Mouse (Mus musculus): ENCODE measurements at regions not wholly inside any gene's neighbourhood (a gene's known extent, or its start where the extent isn't known, plus 50 kb on each side); places are given as distances from the start of the nearest gene placed in this dataset.
"Not testable (repeated sequence)": the region's sequence is repeated elsewhere in the genome, so short reads cannot be mapped to it uniquely, and the experiment has no call there.

- Histone ChIP-seq H3K36me3 (no peaks in the 10 kb centered on the region), H3K4me3 (no peak overlapping the region), H3K9ac (no peak overlapping the region), H3K4me2 (no peak overlapping the region), H3K9me3 (no peaks in the 10 kb centered on the region), H3K27ac (no peak overlapping the region), H3K27me3 (no peaks in the 10 kb centered on the region), H3K4me1 (no peaks in the 10 kb centered on the region)
- ATAC-seq (ENCODE audit: insufficient number of reproducible peaks, insufficient read depth, low FRiP score, low TSS enrichment, low read depth), result no peak
- WGBS, result 91% methylated on average over 1 of the region's 1 CpGs
These were observed 93.8 kb upstream of the Zfp706 start for GRCm38 (mm10) chr15:37101419-37101818.

- WGBS, result 92% methylated on average over 6 of the region's 6 CpGs
- no peaks in the 10 kb centered on the region for H3K36me3 ChIP-seq
These were observed 93.3 kb upstream of the Zfp706 start for GRCm38 (mm10) chr15:37100767-37101288.

DNA sequence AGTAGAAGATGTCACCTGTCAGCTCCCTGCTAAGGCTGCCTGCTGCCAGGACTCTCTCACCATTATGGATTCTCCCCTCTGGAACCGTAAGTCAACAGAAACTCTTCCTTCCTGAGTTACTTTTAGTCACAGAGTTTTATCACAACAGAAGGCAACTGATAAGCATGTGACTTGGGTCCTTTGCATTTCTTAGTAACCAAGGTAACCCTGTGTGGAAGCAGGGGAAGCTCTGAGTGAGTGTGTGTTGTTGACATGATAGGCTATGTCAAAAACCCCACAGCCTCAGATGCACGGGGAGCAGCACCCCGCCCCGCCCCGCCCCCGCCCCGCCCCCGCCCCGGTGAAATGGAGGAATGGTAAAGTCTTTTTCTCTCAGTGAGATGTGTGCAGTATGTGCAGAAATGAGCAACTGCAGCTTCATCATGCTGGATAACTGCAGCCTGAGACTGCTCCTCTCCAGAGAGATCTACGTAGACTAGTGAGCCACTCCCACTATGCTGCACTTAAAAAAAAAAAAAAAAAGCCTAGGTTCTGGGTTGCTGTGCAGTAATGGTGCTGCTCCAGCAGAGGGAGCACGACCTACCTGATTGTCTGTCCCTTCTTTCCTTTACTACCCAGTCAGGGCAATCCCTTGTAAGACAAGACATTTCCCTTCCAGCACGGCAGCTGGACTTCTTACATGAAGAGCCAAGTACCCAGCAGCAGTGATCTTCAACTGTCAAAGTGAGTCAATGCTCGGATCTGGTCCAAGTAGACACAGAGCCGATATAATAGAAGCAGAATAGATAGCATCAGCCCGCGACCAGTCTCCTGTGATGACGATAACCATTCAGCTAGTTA is 92.6 kb upstream of the Zfp706 start:
- WGBS, result 39% methylated on average over 17 of the region's 17 CpGs
- Histone ChIP-seq H3K4me2 (peak overlapping the region; percentile 51), H3K9me3 (no peaks in the 10 kb centered on the region), H3K36me3 (no peaks in the 10 kb centered on the region), H3K27ac (no peak overlapping the region), H3K4me3 (peak overlapping the region; percentile 30), H3K9ac (no peak overlapping the region), H3K4me1 (no peaks in the 10 kb centered on the region), H3K27me3 (no peaks in the 10 kb centered on the region)
- no peak for ATAC-seq (ENCODE audit: insufficient number of reproducible peaks, insufficient read depth, low FRiP score, low TSS enrichment, low read depth)

More at GRCm38 (mm10) chr15:37100767-37101288, 93.3 kb upstream of the Zfp706 start:
- Histone ChIP-seq H3K27me3 (no peaks in the 10 kb centered on the region), H3K4me3 (no peak overlapping the region), H3K4me1 (no peaks in the 10 kb centered on the region), H3K4me2 (no peak overlapping the region), H3K9ac (no peak overlapping the region), H3K27ac (no peak overlapping the region), H3K9me3 (no peaks in the 10 kb centered on the region)
- no peak for ATAC-seq (ENCODE audit: insufficient number of reproducible peaks, insufficient read depth, low FRiP score, low TSS enrichment, low read depth)

DNA sequence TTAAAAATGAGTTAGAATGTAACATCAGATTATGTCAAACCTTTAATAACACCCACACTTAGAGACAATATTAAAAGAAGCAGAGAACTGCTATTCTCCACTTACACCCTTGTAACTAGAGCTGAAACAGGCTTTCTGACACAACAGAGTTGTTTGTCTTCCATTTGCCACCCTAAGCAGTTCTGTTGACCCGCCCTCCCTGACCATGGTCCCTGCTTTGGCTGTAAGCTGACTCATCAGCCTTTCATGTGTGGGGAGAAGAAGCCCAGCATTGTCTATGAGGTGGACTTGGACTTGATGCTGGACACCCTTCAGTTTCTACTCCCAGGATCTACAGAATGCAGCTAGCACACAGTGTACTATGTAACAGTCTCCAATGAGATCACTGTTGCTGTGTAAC is 91.6 kb upstream of the Zfp706 start:
- H3K36me3 ChIP-seq, result no peaks in the 10 kb centered on the region
- H3K9ac ChIP-seq, result no peak overlapping the region
- no peaks in the 10 kb centered on the region for H3K4me1 ChIP-seq
- no peak overlapping the region for H3K27ac ChIP-seq
- no peaks in the 10 kb centered on the region for H3K27me3 ChIP-seq
- no peak for ATAC-seq (ENCODE audit: insufficient number of reproducible peaks, insufficient read depth, low FRiP score, low TSS enrichment, low read depth)
- H3K9me3 ChIP-seq, result no peaks in the 10 kb centered on the region
- H3K4me3 ChIP-seq, result no peak overlapping the region
- H3K4me2 ChIP-seq, result no peak overlapping the region
- 89% methylated on average over 1 of the region's 1 CpGs for WGBS

DNA sequence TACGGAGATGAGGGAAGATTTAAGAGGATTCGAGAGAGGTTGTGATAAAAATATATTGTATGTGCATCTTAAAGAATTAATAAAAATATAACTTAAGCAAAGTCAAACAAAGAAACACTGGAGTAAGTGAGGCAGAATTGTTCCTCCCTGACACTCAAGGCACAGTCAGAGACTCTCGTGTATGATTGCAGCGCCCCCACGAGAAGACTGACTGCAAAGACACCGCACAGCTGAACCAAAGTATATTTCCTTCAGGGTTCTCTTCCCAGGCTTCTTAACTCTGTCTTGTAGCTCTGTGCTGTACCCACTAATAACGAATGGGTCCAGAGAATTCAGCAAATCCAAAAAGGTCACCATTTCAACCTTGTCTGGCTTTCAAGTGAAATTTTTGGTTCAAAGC is 89.9 kb upstream of the Zfp706 start:
- no peak overlapping the region for H3K27ac ChIP-seq
- no peak overlapping the region for H3K4me2 ChIP-seq
- no peaks in the 10 kb centered on the region for H3K9me3 ChIP-seq
- H3K36me3 ChIP-seq, result no peaks in the 10 kb centered on the region
- no peak overlapping the region for H3K9ac ChIP-seq
- WGBS, result 95% methylated on average over 7 of the region's 7 CpGs
- H3K27me3 ChIP-seq, result no peaks in the 10 kb centered on the region
- no peaks in the 10 kb centered on the region for H3K4me1 ChIP-seq
- no peak for ATAC-seq (ENCODE audit: insufficient number of reproducible peaks, insufficient read depth, low FRiP score, low TSS enrichment, low read depth)
- H3K4me3 ChIP-seq, result no peak overlapping the region

DNA sequence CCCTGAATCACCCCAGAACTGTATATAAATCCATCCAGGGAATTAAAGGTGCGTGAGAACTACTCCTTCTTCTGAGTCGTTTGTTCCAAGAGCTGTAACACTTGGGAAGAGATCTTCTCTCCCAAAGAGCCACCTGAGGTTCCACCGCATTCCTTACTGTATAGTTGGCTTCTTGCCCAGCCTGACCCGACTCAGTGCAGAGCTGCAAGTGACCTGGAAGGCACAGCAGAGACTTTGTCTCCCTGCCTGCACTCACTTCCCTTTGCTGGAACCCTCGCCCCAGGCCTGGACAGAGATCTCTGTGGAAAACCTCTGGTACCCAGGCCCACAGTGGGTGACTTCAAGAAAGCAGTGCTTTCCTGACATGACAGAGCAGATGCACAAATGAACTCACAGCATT is 83.6 kb upstream of the Zfp706 start:
- H3K4me1 ChIP-seq; H3K27ac ChIP-seq; H3K36me3 ChIP-seq; H3K4me3 ChIP-seq; H3K4me2 ChIP-seq; H3K9ac ChIP-seq; ATAC-seq (ENCODE audit: insufficient number of reproducible peaks, insufficient read depth, low FRiP score, low TSS enrichment, low read depth); H3K9me3 ChIP-seq; H3K27me3 ChIP-seq: not testable (repeated sequence)
- whole genome bisulfite sequencing, result 78% methylated on average over 5 of the region's 5 CpGs

DNA sequence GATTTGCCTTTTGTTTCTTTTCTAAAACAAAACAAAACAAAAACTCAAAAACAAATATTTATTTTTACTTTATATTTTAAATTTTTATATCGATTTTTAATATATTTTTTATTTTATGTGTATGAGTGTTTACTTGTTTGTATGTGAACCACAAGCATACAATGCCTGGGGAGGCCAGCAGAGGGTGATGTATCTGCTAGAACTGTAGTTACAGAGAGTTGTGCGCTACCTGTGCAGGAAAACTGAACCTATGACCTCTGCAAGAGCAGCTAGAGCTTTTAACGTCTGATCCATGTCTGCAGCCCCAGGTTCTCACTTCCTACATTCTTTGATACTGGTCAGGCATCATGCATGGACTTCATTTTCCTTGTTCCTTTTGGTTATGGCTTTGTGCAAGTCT is 76.2 kb upstream of the Zfp706 start:
- Histone ChIP-seq H3K9me3 (peaks cover 6% of the 10 kb centered on the region; the same call in 1 of the 2 replicates), H3K36me3 (no peaks in the 10 kb centered on the region), H3K27me3 (no peaks in the 10 kb centered on the region), H3K9ac (no peak overlapping the region), H3K4me2 (no peak overlapping the region), H3K4me1 (no peaks in the 10 kb centered on the region), H3K27ac (no peak overlapping the region), H3K4me3 (no peak overlapping the region)
- no peak for ATAC-seq (ENCODE audit: insufficient number of reproducible peaks, insufficient read depth, low FRiP score, low TSS enrichment, low read depth)
- WGBS, result 82% methylated on average over 3 of the region's 3 CpGs

GRCm38 (mm10) chr15:37081836-37082235 is 74.3 kb upstream of the Zfp706 start:
- H3K4me3 ChIP-seq, result no peak overlapping the region
- no peaks in the 10 kb centered on the region for H3K4me1 ChIP-seq
- H3K36me3 ChIP-seq, result no peaks in the 10 kb centered on the region
- no peak overlapping the region for H3K27ac ChIP-seq
- H3K9ac ChIP-seq, result no peak overlapping the region
- WGBS, result 61% methylated on average over 2 of the region's 2 CpGs
- H3K4me2 ChIP-seq, result no peak overlapping the region
- H3K27me3 ChIP-seq, result no peaks in the 10 kb centered on the region
- no peak for ATAC-seq (ENCODE audit: insufficient number of reproducible peaks, insufficient read depth, low FRiP score, low TSS enrichment, low read depth)
- H3K9me3 ChIP-seq, result no peaks in the 10 kb centered on the region

- H3K4me3 ChIP-seq, result no peak overlapping the region
- 94% methylated on average over 2 of the region's 2 CpGs for WGBS
- H3K4me2 ChIP-seq, result no peak overlapping the region
- no peaks in the 10 kb centered on the region for H3K36me3 ChIP-seq
- ATAC-seq (ENCODE audit: insufficient number of reproducible peaks, insufficient read depth, low FRiP score, low TSS enrichment, low read depth), result no peak
- H3K27me3 ChIP-seq, result no peaks in the 10 kb centered on the region
- H3K27ac ChIP-seq, result no peak overlapping the region
- no peaks in the 10 kb centered on the region for H3K4me1 ChIP-seq
- no peak overlapping the region for H3K9ac ChIP-seq
- no peaks in the 10 kb centered on the region for H3K9me3 ChIP-seq
These were observed 73.4 kb upstream of the Zfp706 start for GRCm38 (mm10) chr15:37080931-37081330.

GRCm38 (mm10) chr15:37080395-37080794 is 72.8 kb upstream of the Zfp706 start:
- H3K27ac ChIP-seq, result no peak overlapping the region
- no peak overlapping the region for H3K4me3 ChIP-seq
- H3K36me3 ChIP-seq, result no peaks in the 10 kb centered on the region
- no peaks in the 10 kb centered on the region for H3K4me1 ChIP-seq
- H3K9ac ChIP-seq, result no peak overlapping the region
- H3K27me3 ChIP-seq, result no peaks in the 10 kb centered on the region
- no peak for ATAC-seq (ENCODE audit: insufficient number of reproducible peaks, insufficient read depth, low FRiP score, low TSS enrichment, low read depth)
- no peaks in the 10 kb centered on the region for H3K9me3 ChIP-seq
- H3K4me2 ChIP-seq, result no peak overlapping the region
- WGBS, result 84% methylated on average over 4 of the region's 4 CpGs

GRCm38 (mm10) chr15:37074207-37074606 is 66.6 kb upstream of the Zfp706 start:
- not testable (repeated sequence) for H3K27ac ChIP-seq; H3K4me2 ChIP-seq; H3K9me3 ChIP-seq; H3K4me1 ChIP-seq; H3K4me3 ChIP-seq; ATAC-seq (ENCODE audit: insufficient number of reproducible peaks, insufficient read depth, low FRiP score, low TSS enrichment, low read depth); H3K9ac ChIP-seq; H3K36me3 ChIP-seq; H3K27me3 ChIP-seq
- 82% methylated on average over 2 of the region's 2 CpGs for WGBS

DNA sequence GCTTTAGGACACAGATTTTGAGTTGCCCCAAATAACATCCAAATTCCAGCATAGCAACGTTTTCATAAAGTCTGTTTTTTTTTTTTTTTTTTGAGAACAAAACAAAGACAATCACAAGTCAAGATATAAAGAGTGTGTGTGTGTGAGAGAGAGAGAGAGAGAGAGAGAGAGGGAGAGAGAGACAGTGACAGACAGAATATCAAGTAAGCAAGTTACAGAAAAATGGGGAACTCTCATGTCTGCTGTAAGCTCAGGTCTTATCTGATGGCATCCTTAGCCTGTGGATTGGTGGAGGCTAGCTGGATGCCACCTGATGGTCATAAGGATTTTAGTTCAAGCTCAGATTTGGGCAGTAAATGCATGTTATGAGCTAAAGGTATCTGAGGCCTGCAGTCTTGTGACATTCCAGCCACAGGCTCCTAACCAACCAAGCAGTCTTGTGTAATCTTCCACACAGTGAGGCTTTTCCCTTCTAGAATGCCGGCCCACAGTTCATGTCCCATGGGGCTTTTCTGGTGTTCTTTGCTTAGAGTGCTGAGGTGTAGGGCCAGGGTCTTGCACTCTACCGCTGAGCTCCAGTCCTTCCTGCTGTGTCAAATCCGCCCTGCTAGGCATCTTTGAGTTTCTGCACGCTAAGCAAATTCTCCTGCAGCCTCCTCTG is 64.8 kb upstream of the Zfp706 start:
- Histone ChIP-seq H3K9ac (no peak overlapping the region), H3K27me3 (no peaks in the 10 kb centered on the region), H3K27ac (no peak overlapping the region), H3K4me2 (no peak overlapping the region), H3K9me3 (no peaks in the 10 kb centered on the region), H3K4me3 (no peak overlapping the region), H3K4me1 (no peaks in the 10 kb centered on the region), H3K36me3 (no peaks in the 10 kb centered on the region)
- 79% methylated on average over 5 of the region's 5 CpGs for WGBS
- ATAC-seq (ENCODE audit: insufficient number of reproducible peaks, insufficient read depth, low FRiP score, low TSS enrichment, low read depth), result no peak
